Comparison of ENCODE assay signal across 24 mouse cellular contexts in the genomic region with DNA sequence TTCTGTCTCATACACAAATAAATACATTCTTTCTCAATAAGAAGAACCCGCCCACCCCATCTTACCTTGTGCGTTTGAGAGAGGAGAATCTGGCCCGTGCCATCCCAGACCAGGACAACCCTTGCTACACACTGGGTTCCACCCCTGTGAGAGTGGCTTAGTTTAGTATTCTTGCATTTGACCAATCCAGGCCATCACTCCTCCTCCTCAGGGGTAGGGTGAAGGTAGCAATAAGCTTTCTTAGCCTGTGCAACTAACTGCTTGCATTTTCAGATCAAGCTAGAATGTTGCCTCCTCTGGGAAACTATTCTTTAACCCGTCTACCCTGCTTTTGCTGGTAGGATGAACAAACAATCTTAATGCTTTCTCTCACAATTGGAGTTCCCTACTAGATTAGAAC. TPM values are rescaled to one million over a fixed set of nuclear protein-coding genes. Genes with fewer than 3 reads are reported as not detected.
DNase-seq lines count a peak whose midpoint lies in the region; TF ChIP-seq lines count a peak whose summit lies in the region.
"Had no signal": no experiment of that assay in that cellular context is flagged by ENCODE, and none has a peak within 500 bp of the region (broad histone marks: within the 10 kb centered on the region; RNA-seq: fewer than 3 reads in every experiment).

Gene B3gnt6, minus strand, starts transcription at position 101 of the 400 bp plus-strand sequence.

- H3K27me3 ChIP-seq in heart, embryonic 10.5 days (ENCODE audit: insufficient read depth, poor library complexity, severe bottlenecking) = peaks cover 27% of the 10 kb centered on the region
- H3K27me3 ChIP-seq: CH12.LX had no signal

- H3K9me3 ChIP-seq in heart, embryonic 10.5 days = no peaks in the 10 kb centered on the region
- H3K9me3 ChIP-seq: G1E had no signal

- WGBS in heart, embryonic 10.5 days = 87% methylated on average over 4 of the region's 4 CpGs

- no peak within 1 kb of the TSS for H3K4me3 ChIP-seq in heart, embryonic 10.5 days
- H3K4me3 ChIP-seq in bone marrow macrophage, adult 2 months (ENCODE audit: insufficient read depth, low read length) = no peak within 1 kb of the TSS

- H3K4me1 ChIP-seq in heart, embryonic 10.5 days = peaks cover 4% of the 10 kb centered on the region
- peaks cover 28% of the 10 kb centered on the region for H3K4me1 ChIP-seq in bone marrow macrophage, adult 2 months (ENCODE audit: control insufficient read depth, insufficient read depth, low read length)

- H3K27ac ChIP-seq in heart, embryonic 10.5 days = no peak within 1 kb of the TSS
- 0 out of 2 replicates have a peak within 1 kb of the TSS, but pooled peaks have one; percentile 14 for H3K27ac ChIP-seq in bone marrow macrophage, adult 2 months (ENCODE audit: insufficient read depth, low read depth, low read length)

- TF ChIP-seq POLR2A in bone marrow macrophage, adult 2 months (IDR thresholded peaks at IDR 0.05; ENCODE audit: borderline replicate concordance, low read depth, low read length) = no peak

- no peak for TF ChIP-seq CTCF in bone marrow macrophage, adult 2 months (IDR thresholded peaks at IDR 0.05; ENCODE audit: low read depth, low read length)

- intact Hi-C loops in heart, postnatal 36 days (cut with DNase I) = no loop called here

- H3K36me3 ChIP-seq in heart, embryonic 10.5 days = no peaks in the 10 kb centered on the region
- H3K36me3 ChIP-seq: G1E had no signal

- DNase-seq in adrenal gland, postnatal 25 days = no peak
- DNase-seq in adrenal gland, adult 18-20 months (ENCODE audit: low spot score in 2 of 2) = no peak
- peak; percentile 77 for DNase-seq in heart, adult 11 months
- no peak for DNase-seq in heart, adult 8-10 months (ENCODE audit: low spot score)
- DNase-seq in heart, embryonic 10.5 days (ENCODE audit: low spot score) = peak; percentile 43
- DNase-seq in heart, postnatal 36 days = no peak
- DNase-seq in thymus, postnatal 0 days (ENCODE audit: low spot score) = no peak
- DNase-seq: adrenal gland, adult 2 months; adrenal gland, adult 8-10 months; adrenal gland, postnatal 10 days; adrenal gland, postnatal 14 days; adrenal gland, postnatal 36 days; B cell, adult 2 months; cerebellum, adult 11 months; cerebellum, adult 11-12 months; cerebellum, adult 18-20 months; cerebellum, adult 2 months; cerebellum, adult 8-10 months had no signal

RNA-seq across cellular contexts. Expression of gene B3gnt6, which starts in this region (rescaled TPM):
- total RNA-seq in adrenal gland, postnatal 25 days (2021) = 5.6 and 12.4 TPM in 2 replicates
- total RNA-seq in adrenal gland, adult 18-20 months (2021) = 1 to 10 TPM in 1 of 2 experiments, not detected in 1; 2.8 TPM
- total RNA-seq in heart, adult 8-10 months (2022) = not detected
- polyA plus RNA-seq in heart, embryonic 10.5 days (2016; fragmentation: Nextera tagmentation; extraction: Ambion mirVana) = 0.06 TPM in 1 of 2 replicates, not detected in the other
- not detected for total RNA-seq in heart, postnatal 36 days (2021)
- polyA plus RNA-seq in bone marrow macrophage, adult 2 months (2012; ENCODE audit: insufficient read depth, insufficient read length, missing spikeins) = 0.31 and 0.45 TPM in 2 replicates
- polyA plus RNA-seq in thymus, postnatal 0 days (2015; fragmentation: Nextera tagmentation; extraction: Ambion mirVana) = 0.22 and 0.24 TPM in 2 replicates
- total RNA-seq: CH12.LX had no signal
- polyA plus RNA-seq: activated CD4-positive, CD25-positive, alpha-beta regulatory T cell, adult 4 months; C2C12; CD4-positive, CD25-positive, alpha-beta regulatory T cell, adult 4 months had no signal

Comparison
In these comparisons a context has a peak if more than half of its experiments do, and no peak if none do; other contexts are left out.
1. Peak in DNase-seq in heart, embryonic 10.5 days; RNA of the gene not detected or under 1 TPM.